Mouse (Mus musculus) kidney, adult 10 weeks (tissue): ENCODE results near the gene Ccdc187. TPM values are rescaled to one million over a fixed set of nuclear protein-coding genes. Genes with fewer than 3 reads are reported as not detected.

ENCODE experiments used
- polyA plus RNA-seq: library from polyadenylated mRNA; stranded (reverse); fragments of 350-450 nt; fragmentation: Illumina TruSeq; extraction: RNeasy Lipid Tissue Mini Kit (QIAGEN cat#74804); gene quantifications from one replicate; pipeline ENCODE4 v1.2.3, GENCODE M21; 2014; ENCODE audit warnings: low read depth, low replicate concordance

The Ccdc187 gene
- not detected for polyA plus RNA-seq

DNA sequence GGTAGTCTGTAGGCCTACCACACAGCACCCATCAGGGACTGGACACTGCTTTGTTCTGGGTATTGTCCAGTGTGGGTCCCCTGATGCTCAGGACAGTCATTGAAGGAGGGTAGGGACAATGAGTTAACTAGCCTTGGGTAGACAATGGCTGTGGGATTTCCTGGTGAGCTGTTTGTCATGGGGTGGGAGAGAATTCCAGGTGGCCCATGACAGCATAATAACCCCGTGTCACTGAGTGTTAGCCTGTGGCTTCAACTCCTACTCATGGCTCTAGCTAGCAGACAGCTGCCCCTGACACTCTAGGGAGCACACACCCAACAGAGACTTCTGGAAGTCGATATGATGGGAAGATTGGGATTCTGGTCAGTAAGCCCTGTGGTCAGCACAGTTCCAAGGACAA, at the start of gene Ccdc187:
Gene Ccdc187, minus strand, starts transcription at position 101 of the 400 bp plus-strand sequence.

DNA sequence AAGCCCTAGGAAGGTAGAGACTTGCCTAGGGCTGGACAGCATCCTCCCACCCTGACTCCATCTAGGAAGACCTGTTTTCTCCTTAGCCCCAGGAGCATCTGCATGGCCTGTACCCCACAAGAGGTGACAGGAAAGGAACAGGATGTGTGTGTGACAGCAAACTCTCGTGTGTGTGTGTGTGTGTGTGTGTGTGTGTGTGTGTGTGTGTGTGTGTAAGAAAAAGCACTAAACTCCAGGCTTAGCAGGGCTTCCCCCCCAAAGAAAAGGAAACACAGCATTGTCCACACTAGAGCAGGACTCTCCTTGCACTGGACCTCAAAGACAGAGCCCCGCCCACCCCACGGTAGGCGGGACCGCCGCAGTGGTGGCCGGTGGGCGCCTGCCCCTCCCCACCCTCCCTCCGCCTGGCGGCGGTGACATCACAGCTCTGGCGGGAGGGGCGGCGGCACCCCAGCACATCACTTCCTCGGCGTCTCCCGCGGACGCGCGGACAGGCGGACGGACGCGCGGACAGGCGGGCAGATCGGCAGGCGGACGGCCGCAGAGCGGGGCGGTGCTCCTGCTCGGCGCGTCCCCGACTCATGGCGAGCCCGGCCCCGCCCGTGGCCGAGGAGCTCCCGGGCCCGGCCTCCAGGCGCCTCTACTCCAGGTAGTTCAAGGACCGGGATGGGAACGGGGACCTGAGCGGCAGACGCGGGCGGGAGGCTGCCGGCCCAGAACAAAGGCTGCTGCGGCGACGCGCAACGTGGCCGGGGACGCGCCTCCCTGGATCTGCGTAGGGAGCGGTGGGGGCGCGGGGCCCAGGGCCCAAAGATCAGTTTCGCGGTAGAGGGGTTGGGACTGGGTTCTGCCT, 20.9 kb upstream of the Ccdc187 start, which contains the start of gene Gpsm1:
Gene Gpsm1, plus strand, starts transcription at position 444 of the 853 bp plus-strand sequence.

DNA sequence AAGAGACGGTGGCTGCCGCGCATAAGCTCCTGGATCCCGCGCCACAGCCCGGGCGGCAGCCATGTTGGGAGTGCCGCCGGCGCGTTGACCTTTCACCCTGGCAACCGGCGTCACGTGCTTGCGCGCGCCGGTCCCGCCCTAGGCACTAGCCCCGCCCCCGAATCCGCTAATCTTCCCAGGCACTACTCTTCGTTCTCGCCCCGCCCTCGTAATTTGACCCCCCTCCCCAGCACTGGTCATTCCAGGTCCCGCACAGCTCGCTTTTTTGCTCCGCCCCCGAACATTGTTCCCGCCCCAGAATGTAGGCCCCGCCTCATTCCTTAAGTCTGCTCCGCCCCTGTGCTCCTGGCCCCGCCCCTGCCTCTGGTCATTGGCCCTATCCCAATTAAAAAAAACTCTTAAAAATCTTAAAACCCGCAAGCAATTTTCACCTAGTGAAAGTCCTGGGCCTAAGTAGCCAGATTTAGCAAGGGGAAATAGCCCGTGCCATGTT, 57.0 kb downstream of the Ccdc187 start, which contains the start of gene Qsox2:
Gene Qsox2, minus strand, starts transcription at position 236 of the 493 bp plus-strand sequence.

DNA sequence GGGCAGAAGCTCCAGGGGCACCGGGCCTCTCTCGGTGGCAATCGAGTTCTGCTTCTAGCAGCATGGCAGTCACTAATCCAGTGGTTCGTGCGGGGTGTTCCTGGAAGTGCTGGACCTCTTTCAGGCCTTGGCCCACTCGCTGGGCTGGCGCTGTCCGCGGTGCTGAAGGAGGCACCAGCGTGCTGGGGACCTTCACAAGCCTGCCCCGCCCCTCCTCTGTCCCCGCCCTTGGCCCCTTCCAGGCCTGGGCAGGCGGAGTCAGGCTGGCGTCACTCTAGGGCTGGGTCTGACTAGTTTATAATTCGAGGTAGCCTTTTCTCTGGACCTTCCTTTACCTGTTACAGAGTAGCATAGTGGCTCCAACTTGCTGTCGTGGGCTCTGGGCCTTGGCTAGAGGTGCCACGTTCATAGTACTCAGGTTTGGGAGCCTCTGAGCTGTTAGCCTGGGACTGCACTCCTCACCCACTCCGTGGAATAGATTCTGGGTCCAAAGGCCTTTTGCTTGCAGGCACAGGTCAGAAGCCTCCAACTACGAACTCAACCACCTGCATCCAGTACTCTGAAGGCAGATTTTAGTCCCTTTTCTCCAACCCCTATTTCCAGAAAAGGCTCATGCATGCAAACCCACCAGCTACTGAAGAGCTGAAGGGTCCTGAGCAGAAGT, 86.1 kb downstream of the Ccdc187 start, which contains the start of gene Lhx3:
Gene Lhx3, minus strand, starts transcription at position 164 of the 664 bp plus-strand sequence.

Other genes starting within 250 kb of the Ccdc187 start
- gene Nacc2, start 171.3 kb downstream of the Ccdc187 start, polyA plus RNA-seq, result 14.6 TPM
- gene Lhx3, start 86.3 kb downstream of the Ccdc187 start, polyA plus RNA-seq, result not detected
- gene Qsox2, start 57.0 kb downstream of the Ccdc187 start, polyA plus RNA-seq, result 10.4 TPM
- gene Gpsm1, start 21.0 kb upstream of the Ccdc187 start, polyA plus RNA-seq, result 0.65 TPM
- gene Dnlz, start 57.6 kb upstream of the Ccdc187 start, polyA plus RNA-seq, result 1.3 TPM
- not detected for gene Card9, start 66.4 kb upstream of the Ccdc187 start, polyA plus RNA-seq
- gene Snapc4, start 86.1 kb upstream of the Ccdc187 start, polyA plus RNA-seq, result 3.8 TPM
- gene Entr1, start 94.8 kb upstream of the Ccdc187 start, polyA plus RNA-seq, result 34.3 TPM
- gene Pmpca, start 94.8 kb upstream of the Ccdc187 start, polyA plus RNA-seq, result 136 TPM
- gene Inpp5e, start 114.6 kb upstream of the Ccdc187 start, polyA plus RNA-seq, result 10.9 TPM
- gene Sec16a, start 150.7 kb upstream of the Ccdc187 start, polyA plus RNA-seq, result 44.5 TPM
- 1.1 TPM for gene Notch1, start 222.1 kb upstream of the Ccdc187 start, polyA plus RNA-seq